Mouse (Mus musculus): ENCODE data around the gene Disp1.

Disp1 gene

GRCm38 (mm10) chr1:183163512-183164189, 57.7 kb downstream of the Disp1 start:
- no peak for DNase-seq (ENCODE audit: low read depth)

- no peak for DNase-seq (ENCODE audit: low read depth)
Observed at GRCm38 (mm10) chr1:183161057-183161456, 60.3 kb downstream of the Disp1 start.

GRCm38 (mm10) chr1:183160188-183160587, 61.1 kb downstream of the Disp1 start:
- DNase-seq (ENCODE audit: low read depth) = no peak

GRCm38 (mm10) chr1:183159183-183159582, 62.1 kb downstream of the Disp1 start:
- no peak for DNase-seq (ENCODE audit: low read depth)

GRCm38 (mm10) chr1:183155600-183155999, 65.7 kb downstream of the Disp1 start:
- peak; percentile 89 for DNase-seq (ENCODE audit: low read depth)

- peak; percentile 63 for DNase-seq (ENCODE audit: low read depth)
Observed at GRCm38 (mm10) chr1:183154296-183155204, 66.8 kb downstream of the Disp1 start.

GRCm38 (mm10) chr1:183153354-183153753, 68.0 kb downstream of the Disp1 start:
- no peak for DNase-seq (ENCODE audit: low read depth)

- peak; percentile 78 for DNase-seq (ENCODE audit: low read depth)
Observed at GRCm38 (mm10) chr1:183151510-183152319, 69.6 kb downstream of the Disp1 start.

GRCm38 (mm10) chr1:183150379-183150840, 70.9 kb downstream of the Disp1 start:
- no peak for DNase-seq (ENCODE audit: low read depth)

- DNase-seq (ENCODE audit: low read depth) = no peak
Observed at GRCm38 (mm10) chr1:183149571-183150105, 71.7 kb downstream of the Disp1 start.

GRCm38 (mm10) chr1:183147438-183147841, 73.9 kb downstream of the Disp1 start:
- DNase-seq (ENCODE audit: low read depth) = peak; percentile 73

- no peak for DNase-seq (ENCODE audit: low read depth)
Observed at GRCm38 (mm10) chr1:183146795-183147194, 74.5 kb downstream of the Disp1 start.

- no peak for DNase-seq (ENCODE audit: low read depth)
Observed at GRCm38 (mm10) chr1:183146102-183146735, 75.1 kb downstream of the Disp1 start.

- peak; percentile 68 for DNase-seq (ENCODE audit: low read depth)
Observed at GRCm38 (mm10) chr1:183144602-183145205, 76.6 kb downstream of the Disp1 start.

GRCm38 (mm10) chr1:183143246-183143645, 78.1 kb downstream of the Disp1 start:
- no peak for DNase-seq (ENCODE audit: low read depth)

- no peak for DNase-seq (ENCODE audit: low read depth)
Observed at GRCm38 (mm10) chr1:183142566-183142965, 78.8 kb downstream of the Disp1 start.

GRCm38 (mm10) chr1:183141329-183141728, 80.0 kb downstream of the Disp1 start:
- no peak for DNase-seq (ENCODE audit: low read depth)

- no peak for DNase-seq (ENCODE audit: low read depth)
Observed at GRCm38 (mm10) chr1:183140511-183141268, 80.6 kb downstream of the Disp1 start.

- DNase-seq (ENCODE audit: low read depth) = no peak
Observed at GRCm38 (mm10) chr1:183138088-183138487, 83.2 kb downstream of the Disp1 start.

- no peak for DNase-seq (ENCODE audit: low read depth)
Observed at GRCm38 (mm10) chr1:183134427-183134826, 86.9 kb downstream of the Disp1 start.
